Mouse (Mus musculus) lung, postnatal 36 days (tissue): ENCODE measurements at regions not wholly inside any gene's neighbourhood (a gene's known extent, or its start where the extent isn't known, plus 50 kb on each side); places are given as distances from the start of the nearest gene placed in this dataset.
"Not testable (repeated sequence)": the region's sequence is repeated elsewhere in the genome, so short reads cannot be mapped to it uniquely, and the experiment has no call there.

Experiments
- DNase-seq: peaks from one replicate; pipeline ENCODE4 v3.0.0; 2022; ENCODE audit warnings: mixed read lengths

GRCm38 (mm10) chr4:93567487-93568259, 232.4 kb upstream of the Tusc1 start:
- DNase-seq: no peak

DNA sequence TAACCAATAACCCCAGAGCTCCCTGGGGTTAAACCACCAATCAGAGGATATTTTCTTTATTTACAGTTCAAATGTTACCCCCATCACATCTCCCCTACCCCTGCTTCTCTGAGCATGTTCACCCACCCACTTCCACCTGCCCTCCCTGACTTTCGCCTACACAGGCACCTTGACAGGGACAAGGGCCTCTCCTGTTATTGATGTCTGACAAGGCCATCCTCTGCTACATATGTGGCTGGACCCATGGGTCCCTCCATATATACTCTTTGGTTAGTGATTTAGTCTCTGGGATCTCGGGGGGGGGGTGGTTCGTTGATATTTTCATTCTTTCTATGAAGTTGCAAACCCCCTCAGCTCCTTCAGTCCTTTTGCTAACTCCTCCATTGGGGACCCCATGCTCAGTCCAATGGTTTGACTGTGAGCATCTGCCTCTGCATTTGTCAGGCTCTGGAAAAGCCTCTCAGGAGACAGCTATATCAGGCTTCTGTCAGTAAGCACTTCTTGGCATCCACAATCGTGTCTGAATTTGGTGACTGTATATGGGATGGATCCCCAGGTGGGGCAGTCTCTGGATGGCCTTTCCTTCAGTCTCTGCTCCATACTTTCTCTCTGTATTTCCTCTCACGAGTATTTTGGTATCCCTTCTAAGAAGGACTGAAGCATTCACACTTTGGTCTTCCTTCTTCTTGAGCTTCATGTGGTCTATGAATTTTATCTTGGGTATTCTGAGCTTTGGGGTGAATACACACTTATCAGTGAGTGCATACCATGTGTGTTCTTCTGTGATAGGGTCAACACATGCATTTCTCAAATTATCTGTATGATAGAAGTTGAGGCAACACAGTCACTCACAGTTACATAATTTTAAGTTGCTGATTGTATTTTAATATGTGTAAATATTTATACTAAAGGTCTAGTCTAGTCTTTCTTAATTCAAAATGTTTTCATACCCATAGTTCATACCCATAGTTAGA, 220.8 kb upstream of the Tusc1 start:
- DNase-seq: no peak

DNA sequence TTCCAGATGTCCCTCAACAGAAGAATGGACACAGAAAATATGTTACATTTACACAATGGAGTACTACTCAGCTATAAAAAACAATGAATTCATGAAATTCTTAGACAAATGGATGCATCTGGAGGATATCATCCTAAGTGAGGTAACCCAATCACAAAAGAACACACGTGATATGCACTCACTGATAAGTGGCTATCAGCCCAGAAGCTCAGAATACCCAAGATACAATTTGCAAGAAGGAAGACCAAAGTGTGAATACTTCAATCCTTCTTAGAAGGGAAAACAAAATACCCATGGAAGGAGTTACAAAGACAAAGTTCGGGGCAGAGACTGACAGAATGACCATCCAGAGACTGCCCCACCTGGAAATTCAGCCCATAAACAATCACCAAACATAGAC, 219.9 kb upstream of the Tusc1 start:
- not testable (repeated sequence) for DNase-seq

GRCm38 (mm10) chr4:93552489-93553160, 217.3 kb upstream of the Tusc1 start:
- DNase-seq: peak; percentile 10

GRCm38 (mm10) chr4:93551086-93551485, 215.8 kb upstream of the Tusc1 start:
- DNase-seq: peak; percentile 52

GRCm38 (mm10) chr4:93540588-93540987, 205.3 kb upstream of the Tusc1 start:
- DNase-seq: no peak

DNA sequence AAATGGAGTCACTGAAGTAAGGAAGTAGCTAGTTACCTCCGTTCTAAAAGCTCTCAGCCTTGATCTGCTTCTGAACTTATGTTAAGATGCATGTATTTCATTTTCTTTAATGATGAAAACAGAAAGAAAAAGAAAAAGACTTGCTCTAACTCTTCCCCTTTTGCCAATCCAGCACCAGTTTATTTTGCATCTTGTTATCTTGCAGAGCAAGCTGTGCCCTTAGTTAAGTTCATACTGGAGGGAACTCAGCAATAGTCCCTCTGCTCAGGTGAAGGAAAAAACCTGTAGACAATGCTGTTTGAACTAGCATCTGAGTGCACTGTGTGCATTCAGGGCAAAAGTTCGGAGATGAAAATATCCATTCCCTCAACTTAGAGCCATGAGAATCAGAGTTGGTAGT, 192.1 kb upstream of the Tusc1 start:
- no peak for DNase-seq

GRCm38 (mm10) chr4:93520454-93521100, 185.3 kb upstream of the Tusc1 start:
- DNase-seq: no peak

DNA sequence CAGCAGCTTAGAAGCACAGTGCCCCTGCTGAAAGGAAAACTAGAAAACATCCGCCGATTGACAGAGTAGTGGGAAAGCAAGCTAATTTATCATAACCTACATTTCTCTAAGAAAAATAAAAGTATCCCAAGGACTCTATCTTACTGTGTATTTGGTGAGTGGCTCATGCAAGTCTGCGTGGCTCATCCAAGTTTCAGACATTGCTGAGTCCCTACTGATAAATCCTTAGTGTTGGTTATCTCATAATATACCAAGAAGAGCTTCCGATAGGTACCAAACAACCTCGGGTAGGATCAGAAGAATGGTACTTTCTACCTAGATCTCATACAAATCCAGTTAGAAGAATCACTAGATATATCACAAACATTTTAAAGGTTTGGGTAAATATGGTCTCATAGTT, 183.6 kb upstream of the Tusc1 start:
- no peak for DNase-seq

GRCm38 (mm10) chr4:93510771-93511170, 175.5 kb upstream of the Tusc1 start:
- no peak for DNase-seq

- no peak for DNase-seq
Measured at GRCm38 (mm10) chr4:93496871-93497270, 161.6 kb upstream of the Tusc1 start.

- DNase-seq: no peak
Measured at GRCm38 (mm10) chr4:93494319-93494718, 159.0 kb upstream of the Tusc1 start.

GRCm38 (mm10) chr4:93493905-93494304, 158.6 kb upstream of the Tusc1 start:
- DNase-seq: no peak

DNA sequence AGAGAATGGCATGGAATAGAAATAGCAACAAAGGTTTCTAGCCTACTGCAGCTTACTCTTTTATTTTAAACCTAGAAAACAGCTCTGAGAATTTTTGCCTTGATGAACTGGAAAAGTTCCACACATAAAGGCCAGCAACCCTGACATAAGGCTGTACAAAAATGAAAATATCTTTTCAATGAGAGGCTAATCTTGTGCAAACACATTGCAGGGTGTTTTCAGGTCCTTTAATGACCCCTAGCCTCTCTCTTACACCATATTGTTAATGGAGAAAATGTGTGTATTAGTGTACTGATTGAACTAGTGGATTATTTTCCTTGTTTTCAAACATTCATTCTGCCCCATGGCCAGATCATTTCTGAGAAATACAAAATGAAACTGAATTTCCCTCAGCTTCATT, 158.0 kb upstream of the Tusc1 start:
- DNase-seq: no peak

DNA sequence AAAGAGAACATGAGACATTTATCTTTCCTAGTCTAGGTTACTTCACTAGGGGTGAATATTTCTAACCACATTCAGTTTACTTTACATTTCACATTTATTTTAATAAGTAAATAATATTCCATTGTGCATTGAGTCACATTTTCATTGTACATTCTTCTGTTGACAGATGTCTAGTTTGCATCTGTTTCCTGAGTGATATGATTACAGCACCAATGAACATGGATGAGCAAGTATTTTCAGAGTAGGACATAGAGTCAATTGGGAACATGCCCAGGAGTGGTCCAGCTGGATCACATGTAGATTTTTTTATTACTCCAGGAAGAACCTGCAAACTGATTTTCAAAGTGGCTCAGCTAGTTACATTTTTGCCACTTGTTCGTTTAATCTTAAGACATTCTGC, 153.3 kb upstream of the Tusc1 start:
- no peak for DNase-seq

GRCm38 (mm10) chr4:93486455-93486854, 151.1 kb upstream of the Tusc1 start:
- DNase-seq: peak; percentile 5

GRCm38 (mm10) chr4:93481247-93481646, 145.9 kb upstream of the Tusc1 start:
- DNase-seq: no peak

DNA sequence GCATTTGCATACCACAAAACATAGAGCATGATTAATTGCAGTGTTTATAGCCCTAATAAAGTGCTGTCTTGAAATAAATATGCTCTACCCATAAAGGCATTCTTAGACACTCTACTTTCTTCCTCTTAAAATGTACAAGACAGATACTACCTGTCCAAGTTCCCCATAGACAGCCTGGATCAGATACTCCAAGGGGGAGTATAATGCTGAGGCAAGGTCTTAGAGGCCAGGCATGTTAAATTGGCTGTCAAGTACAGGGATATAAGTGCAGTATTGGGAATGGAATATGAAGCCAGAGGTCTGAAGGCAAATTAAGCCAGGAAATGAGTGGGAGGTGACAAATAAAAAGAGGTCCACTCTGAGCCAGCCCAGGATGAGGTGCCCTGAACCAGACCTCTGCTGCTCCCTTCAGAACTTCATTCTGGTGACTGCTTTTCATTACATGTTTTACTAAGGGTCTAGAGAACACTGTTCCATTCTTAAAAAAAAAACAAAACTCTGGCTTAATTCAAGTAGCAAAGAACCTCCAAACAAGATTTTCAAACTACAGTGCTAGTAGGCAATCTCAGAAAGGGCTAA, 142.0 kb upstream of the Tusc1 start:
- DNase-seq: no peak

- no peak for DNase-seq
Measured at GRCm38 (mm10) chr4:93467998-93468397, 132.7 kb upstream of the Tusc1 start.

DNA sequence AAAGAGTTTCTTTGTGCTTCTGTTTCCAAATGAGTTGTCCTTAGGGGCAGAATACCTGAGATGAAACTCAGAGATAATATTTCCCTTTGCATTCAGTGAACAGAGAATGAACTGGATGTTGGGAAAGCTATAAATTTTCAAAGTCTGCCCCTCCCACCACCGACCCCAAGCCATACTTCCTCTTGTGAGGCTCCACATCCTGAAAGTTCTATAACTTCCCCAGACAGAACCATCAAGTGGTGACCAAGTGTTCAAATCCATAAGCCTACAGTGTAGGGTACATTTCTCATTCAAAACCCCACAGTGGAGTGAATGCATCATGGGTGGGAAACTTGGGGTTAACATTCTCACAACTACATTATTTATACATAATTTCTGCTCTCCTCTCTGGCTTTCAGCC, 132.1 kb upstream of the Tusc1 start:
- no peak for DNase-seq

DNA sequence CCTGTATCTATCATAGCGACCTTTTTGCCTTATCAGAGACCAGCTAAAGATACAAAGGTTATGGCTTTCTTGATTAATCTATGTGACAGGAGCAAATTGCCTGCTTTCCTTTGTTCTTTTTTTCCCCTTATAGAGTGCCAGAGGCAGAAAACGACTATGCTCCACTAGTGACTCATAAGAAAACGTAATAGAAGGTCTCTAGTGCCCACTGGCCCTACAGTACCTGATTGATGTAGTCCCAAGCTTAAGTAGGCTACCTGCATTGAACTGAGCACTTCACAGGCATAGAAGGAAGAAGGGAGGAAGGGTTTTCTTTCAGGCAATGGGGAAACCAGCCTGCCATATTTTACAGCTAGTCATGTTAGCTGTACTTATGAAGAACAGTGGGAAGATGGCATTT, 116.0 kb upstream of the Tusc1 start:
- no peak for DNase-seq

DNA sequence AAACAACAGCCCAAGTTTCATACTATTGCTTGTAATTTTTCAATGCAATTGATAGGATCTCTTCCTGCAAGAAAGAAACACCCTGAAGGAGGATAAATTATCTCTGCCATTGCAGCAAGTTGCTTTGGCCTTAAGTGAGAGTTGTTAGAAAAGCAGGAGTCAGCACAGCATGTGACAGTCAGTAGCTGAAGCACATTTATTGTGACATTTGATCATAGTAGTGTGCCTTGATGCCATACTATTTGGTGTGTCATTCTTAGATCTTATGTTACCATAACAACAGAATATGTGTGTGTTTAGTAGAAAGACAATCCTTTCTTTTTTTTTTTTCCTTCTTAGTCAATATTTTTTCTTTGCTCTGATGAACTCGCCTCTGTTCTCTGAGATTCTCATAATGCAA, 115.5 kb upstream of the Tusc1 start:
- no peak for DNase-seq
